Mouse (Mus musculus) embryonic stem cell, embryonic (primary cell): Measurements from ENCODE around the gene Gm37240.

Source experiments
- CTCF ChIA-PET, 4 experiments: fragments of 300-600 bp in 2 of 4; fragments of 350-600 bp in 2 of 4; sonication (Branson Sonifier 250); formaldehyde crosslinking; loops; one replicate each; lab custom pipeline; 2022; ENCODE audit warnings: inconsistent platforms in 2 of 4; lab: Charles Lee
- POLR2A ChIA-PET, 4 experiments: fragments of 300-600 bp in 2 of 4; fragments of 350-600 bp in 2 of 4; sonication (Branson Sonifier 250); formaldehyde crosslinking; loops; one replicate each; lab custom pipeline; 2022; ENCODE audit warnings: antibody characterized with exemption in 4 of 4, inconsistent platforms in 1 of 4; lab: Charles Lee

Gene Gm37240

GRCm38 (mm10) chr3:84771980-84772379 lies 1115.3 kb downstream of the Gm37240 start:
- CTCF ChIA-PET = no interaction called here
- POLR2A ChIA-PET = interaction anchor here in 2 of 4 experiments (0.6 to 1.8 kb wide), 3 partner anchors 43 to 181 kb away, joined by 4 to 5 read pairs (median 4); partner anchors contain the start of gene Fbxw7 (in 1 of the 2)

GRCm38 (mm10) chr3:84770518-84770917 lies 1116.8 kb downstream of the Gm37240 start:
- POLR2A ChIA-PET = interaction anchor here in 2 of 4 experiments (0.6 to 1.0 kb wide), 2 partner anchors 43 to 1250 kb away, joined by 3 read pairs; no protein-coding TSS in a partner anchor
- CTCF ChIA-PET = no interaction called here

GRCm38 (mm10) chr3:84769411-84769810 lies 1117.9 kb downstream of the Gm37240 start:
- POLR2A ChIA-PET = no interaction called here
- CTCF ChIA-PET = no interaction called here

- POLR2A ChIA-PET = no interaction called here
- CTCF ChIA-PET = no interaction called here
Observed at GRCm38 (mm10) chr3:84768940-84769339, 1118.4 kb downstream of the Gm37240 start.

GRCm38 (mm10) chr3:84753816-84754215 lies 1133.5 kb downstream of the Gm37240 start:
- CTCF ChIA-PET = no interaction called here
- POLR2A ChIA-PET = interaction anchor here in 1 of 4 experiments (1.5 kb wide), 1 partner anchor 9 kb away, joined by 4 read pairs; no protein-coding TSS in a partner anchor

- ChIA-PET POLR2A (no interaction called here), CTCF (interaction anchor here in 1 of 4 experiments (0.7 kb wide), 1 partner anchor 594 kb away, joined by 5 read pairs; no protein-coding TSS in a partner anchor)
Observed at GRCm38 (mm10) chr3:84749222-84749621, 1138.1 kb downstream of the Gm37240 start.

GRCm38 (mm10) chr3:84748139-84748538 lies 1139.2 kb downstream of the Gm37240 start:
- ChIA-PET POLR2A (no interaction called here), CTCF (no interaction called here)

- POLR2A ChIA-PET = interaction anchor here in 2 of 4 experiments (0.6 to 1.0 kb wide), 4 partner anchors 8 to 69 kb away, joined by 3 to 4 read pairs (median 3); no protein-coding TSS in a partner anchor
- CTCF ChIA-PET = interaction anchor here in 1 of 4 experiments (0.5 to 0.6 kb wide), 3 partner anchors 31 to 1236 kb away, joined by 3 to 7 read pairs (median 3); no protein-coding TSS in a partner anchor
Observed at GRCm38 (mm10) chr3:84745537-84746189, 1141.7 kb downstream of the Gm37240 start.

- CTCF ChIA-PET = interaction anchor here in 2 of 4 experiments (0.6 to 1.6 kb wide), 2 partner anchors 32 to 195 kb away, joined by 3 read pairs; no protein-coding TSS in a partner anchor
- POLR2A ChIA-PET = interaction anchor here in 2 of 4 experiments (0.5 to 1.0 kb wide), 4 partner anchors 9 to 70 kb away, joined by 3 to 4 read pairs (median 3); no protein-coding TSS in a partner anchor
Observed at GRCm38 (mm10) chr3:84744707-84745106, 1142.6 kb downstream of the Gm37240 start.

GRCm38 (mm10) chr3:84740050-84740596 lies 1147.2 kb downstream of the Gm37240 start:
- POLR2A ChIA-PET = no interaction called here
- CTCF ChIA-PET = no interaction called here

- ChIA-PET CTCF (interaction anchor here in 1 of 4 experiments (0.6 kb wide), 1 partner anchor 170 kb away, joined by 3 read pairs; no protein-coding TSS in a partner anchor), POLR2A (no interaction called here)
Observed at GRCm38 (mm10) chr3:84737137-84737536, 1150.2 kb downstream of the Gm37240 start.

GRCm38 (mm10) chr3:84735716-84736115 lies 1151.6 kb downstream of the Gm37240 start:
- POLR2A ChIA-PET = interaction anchor here in 2 of 4 experiments (0.6 to 0.9 kb wide), 3 partner anchors 17 to 42 kb away, joined by 3 to 6 read pairs (median 3); no protein-coding TSS in a partner anchor

GRCm38 (mm10) chr3:84732516-84732915 lies 1154.8 kb downstream of the Gm37240 start:
- CTCF ChIA-PET = interaction anchor here in 1 of 4 experiments (1.0 kb wide), 1 partner anchor 40 kb away, joined by 3 read pairs; no protein-coding TSS in a partner anchor
- POLR2A ChIA-PET = interaction anchor here in 2 of 4 experiments (0.7 to 1.3 kb wide), 6 partner anchors 9 to 1889 kb away, joined by 3 to 4 read pairs (median 4); no protein-coding TSS in a partner anchor

More at GRCm38 (mm10) chr3:84735716-84736115, 1151.6 kb downstream of the Gm37240 start:
- CTCF ChIA-PET = no interaction called here

GRCm38 (mm10) chr3:84732016-84732502 lies 1155.3 kb downstream of the Gm37240 start:
- ChIA-PET CTCF (interaction anchor here in 2 of 4 experiments (1.0 kb wide), 2 partner anchors 19 to 39 kb away, joined by 3 read pairs; no protein-coding TSS in a partner anchor), POLR2A (interaction anchor here in 2 of 4 experiments (0.7 to 1.3 kb wide), 8 partner anchors 10 to 1888 kb away, joined by 3 to 4 read pairs (median 4); no protein-coding TSS in a partner anchor)

GRCm38 (mm10) chr3:84731403-84732015 lies 1155.8 kb downstream of the Gm37240 start:
- CTCF ChIA-PET = interaction anchor here in 2 of 4 experiments (1.0 kb wide), 2 partner anchors 19 to 39 kb away, joined by 3 read pairs; no protein-coding TSS in a partner anchor

GRCm38 (mm10) chr3:84731003-84731402 lies 1156.3 kb downstream of the Gm37240 start:
- ChIA-PET CTCF (interaction anchor here in 1 of 4 experiments (1.0 kb wide), 1 partner anchor 18 kb away, joined by 3 read pairs; no protein-coding TSS in a partner anchor), POLR2A (interaction anchor here in 2 of 4 experiments (0.7 to 1.2 kb wide), 4 partner anchors 11 to 121 kb away, joined by 3 to 4 read pairs (median 4); no protein-coding TSS in a partner anchor)

More at GRCm38 (mm10) chr3:84731403-84732015, 1155.8 kb downstream of the Gm37240 start:
- POLR2A ChIA-PET = interaction anchor here in 2 of 4 experiments (0.7 to 1.3 kb wide), 7 partner anchors 10 to 1888 kb away, joined by 3 to 4 read pairs (median 3); no protein-coding TSS in a partner anchor

GRCm38 (mm10) chr3:84729806-84730205 lies 1157.5 kb downstream of the Gm37240 start:
- CTCF ChIA-PET = no interaction called here
- POLR2A ChIA-PET = no interaction called here

- ChIA-PET CTCF (no interaction called here), POLR2A (no interaction called here)
Observed at GRCm38 (mm10) chr3:84723996-84724395, 1163.3 kb downstream of the Gm37240 start.
